Mouse (Mus musculus) macrophage (primary cell): ENCODE measurements around the gene Drd2. TPM values are rescaled to one million over a fixed set of nuclear protein-coding genes. Genes with fewer than 3 reads are reported as not detected.

ENCODE experiments used
- H3K27ac ChIP-seq: fragments of 350-480 bp; formaldehyde crosslinking; 2 replicates; pipeline ENCODE4 v1.9.0; 2021
- H3K36me3 ChIP-seq: fragments of 350-480 bp; formaldehyde crosslinking; 2 replicates; pipeline ENCODE4 v1.9.0; 2021; ENCODE audit errors: inconsistent target
- H3K4me3 ChIP-seq: fragments of 350-480 bp; formaldehyde crosslinking; 2 replicates; pipeline ENCODE4 v1.9.0; 2021; ENCODE audit errors: inconsistent target
- H3K79me2 ChIP-seq: fragments of 350-480 bp; formaldehyde crosslinking; 2 replicates; pipeline ENCODE4 v1.9.0; 2021; ENCODE audit errors: inconsistent target
- WGBS: methylation state at CpG from one replicate; pipeline ENCODE4 v1.1.7; 2026; ENCODE audit warnings: inconsistent platforms; ENCODE audit not compliant: missing documents; 5-methylcytosine and 5-hydroxymethylcytosine counted together
- polyA plus RNA-seq: library from polyadenylated mRNA; stranded (reverse); fragments of 250-400 nt; gene quantifications from 3 replicates; pipeline ENCODE4 v1.2.4, GENCODE M21; 2018; ENCODE audit warnings: inconsistent platforms
- total RNA-seq, 78 experiments: library from RNA; depleted of rRNA; stranded (reverse); fragments of 250-400 nt; gene quantifications; 1 replicate in 9 of 78; 2 replicates in 24 of 78; 3 replicates in 43 of 78; 4 replicates in 2 of 78; pipeline ENCODE4 v1.2.4; 2018; ENCODE audit warnings: inconsistent platforms in 56 of 78

The Drd2 gene
- not detected for total RNA-seq (2018; cell fraction: chromatin; rRNA removed)
- total RNA-seq (2018; cell fraction: cytosol; rRNA removed) = not detected
- total RNA-seq (2018; cell fraction: nucleus; rRNA removed) = not detected
- polyA plus RNA-seq = not detected in 3 replicates

- Histone ChIP-seq H3K36me3 (no peaks in the 10 kb centered on the region), H3K79me2 (no peaks in the 10 kb centered on the region), H3K4me3 (no peak within 1 kb of the TSS), H3K27ac (no peak within 1 kb of the TSS)
- 11% methylated on average over 67 of the region's 84 CpGs for WGBS
Observed at GRCm38 (mm10) chr9:49340136-49341043, at the start of gene Drd2. TSS of gene Drd2 (plus strand) at chr9:49340627.

DNA sequence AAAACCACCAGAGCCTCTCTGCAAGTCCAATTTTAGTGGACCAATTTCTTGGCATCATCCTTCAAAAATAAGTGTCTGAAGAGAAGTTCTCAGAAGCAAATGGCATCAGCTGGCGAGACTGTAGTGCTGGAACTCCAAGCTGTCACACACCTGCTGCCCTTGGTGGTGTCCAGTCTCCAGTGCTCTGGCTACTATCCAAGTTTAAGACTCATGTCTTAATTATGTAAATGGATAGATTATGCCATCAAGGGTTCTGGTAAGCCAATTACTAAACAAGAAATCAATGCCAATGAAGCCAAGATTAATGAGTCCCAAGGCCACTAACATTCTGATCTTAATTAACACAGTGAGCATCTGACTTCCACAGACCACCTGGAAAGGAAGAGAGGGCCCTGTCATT, 45.3 kb upstream of the Drd2 start:
- Histone ChIP-seq H3K27ac (no peak overlapping the region), H3K36me3 (no peaks in the 10 kb centered on the region), H3K4me3 (no peak overlapping the region), H3K79me2 (no peaks in the 10 kb centered on the region)
- 67% methylated on average over 1 of the region's 1 CpGs for WGBS

DNA sequence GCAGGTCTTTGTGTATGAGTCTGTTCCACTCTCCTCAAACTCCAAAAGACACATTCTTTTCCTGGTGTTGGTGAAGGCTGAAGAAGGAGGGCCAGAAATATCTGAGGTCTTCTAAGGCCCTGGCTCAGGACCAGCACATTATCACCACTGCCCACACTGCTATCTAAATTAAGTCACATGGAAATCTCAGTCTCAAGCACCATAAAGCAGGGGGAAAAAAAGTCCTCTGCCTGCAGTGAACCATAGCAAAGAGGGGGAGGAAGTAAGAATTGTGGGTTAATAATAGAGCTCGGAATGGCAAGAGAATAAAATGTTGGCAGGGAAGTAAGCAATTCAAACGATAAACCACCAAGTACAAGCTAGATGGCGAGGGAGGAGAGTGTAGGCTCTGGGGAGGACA, 32.9 kb upstream of the Drd2 start:
- no peaks in the 10 kb centered on the region for H3K79me2 ChIP-seq
- no peak overlapping the region for H3K4me3 ChIP-seq
- H3K36me3 ChIP-seq = no peaks in the 10 kb centered on the region
- 65% methylated on average over 3 of the region's 3 CpGs for WGBS
- H3K27ac ChIP-seq = no peak overlapping the region

GRCm38 (mm10) chr9:49310821-49311220, 29.6 kb upstream of the Drd2 start:
- H3K36me3 ChIP-seq = no peaks in the 10 kb centered on the region
- no peak overlapping the region for H3K4me3 ChIP-seq
- no peaks in the 10 kb centered on the region for H3K79me2 ChIP-seq
- H3K27ac ChIP-seq = no peak overlapping the region
- WGBS = 46% methylated on average over 4 of the region's 4 CpGs

DNA sequence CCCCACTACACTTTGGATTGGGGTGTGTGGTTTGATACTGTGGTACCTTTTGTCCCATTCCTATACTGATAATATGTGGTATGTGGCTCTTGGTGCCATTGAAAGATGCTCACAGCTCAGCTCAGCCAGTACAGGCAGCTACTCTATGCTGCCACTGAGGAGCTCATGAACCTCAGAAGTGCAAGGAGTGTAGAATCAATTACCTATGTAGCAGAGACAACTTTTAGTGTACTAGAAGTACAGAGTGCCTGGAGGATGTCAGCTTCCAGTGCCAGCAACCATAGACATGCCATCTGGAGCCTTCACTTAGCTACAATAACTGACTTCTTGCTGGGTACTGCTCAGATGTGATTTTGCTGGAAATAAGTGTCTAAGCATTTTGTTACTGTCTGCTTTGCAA, 21.8 kb upstream of the Drd2 start:
- Histone ChIP-seq H3K27ac (no peak overlapping the region), H3K36me3 (no peaks in the 10 kb centered on the region), H3K4me3 (no peak overlapping the region), H3K79me2 (no peaks in the 10 kb centered on the region)

GRCm38 (mm10) chr9:49341044-49341365, 578 bp downstream of the Drd2 start:
- no peaks in the 10 kb centered on the region for H3K36me3 ChIP-seq
- 13% methylated on average over 10 of the region's 10 CpGs for WGBS
- H3K4me3 ChIP-seq = no peak overlapping the region
- H3K79me2 ChIP-seq = no peaks in the 10 kb centered on the region
- H3K27ac ChIP-seq = no peak overlapping the region

DNA sequence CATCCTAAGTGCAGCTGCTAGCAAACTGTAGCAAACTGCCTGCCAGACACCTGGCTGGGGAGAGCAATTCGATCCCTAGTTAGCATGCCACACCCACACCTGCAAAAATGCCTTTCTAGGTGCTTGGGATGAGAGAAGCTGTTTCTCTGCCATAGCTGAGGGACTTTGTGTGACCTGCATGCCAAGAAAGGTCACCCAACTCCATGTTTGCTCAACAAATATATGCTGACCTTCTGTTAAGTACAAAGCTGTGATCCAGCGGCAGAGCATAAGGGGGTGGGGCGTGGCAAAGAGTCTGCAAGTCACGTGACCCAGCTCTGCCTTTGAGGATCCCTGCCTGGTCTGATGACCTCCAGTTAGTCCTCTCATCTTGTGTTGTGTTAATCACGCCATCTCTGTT, 25.3 kb downstream of the Drd2 start:
- Histone ChIP-seq H3K27ac (no peak overlapping the region), H3K36me3 (no peaks in the 10 kb centered on the region), H3K4me3 (no peak overlapping the region), H3K79me2 (no peaks in the 10 kb centered on the region)
- WGBS = 17% methylated on average over 5 of the region's 5 CpGs

DNA sequence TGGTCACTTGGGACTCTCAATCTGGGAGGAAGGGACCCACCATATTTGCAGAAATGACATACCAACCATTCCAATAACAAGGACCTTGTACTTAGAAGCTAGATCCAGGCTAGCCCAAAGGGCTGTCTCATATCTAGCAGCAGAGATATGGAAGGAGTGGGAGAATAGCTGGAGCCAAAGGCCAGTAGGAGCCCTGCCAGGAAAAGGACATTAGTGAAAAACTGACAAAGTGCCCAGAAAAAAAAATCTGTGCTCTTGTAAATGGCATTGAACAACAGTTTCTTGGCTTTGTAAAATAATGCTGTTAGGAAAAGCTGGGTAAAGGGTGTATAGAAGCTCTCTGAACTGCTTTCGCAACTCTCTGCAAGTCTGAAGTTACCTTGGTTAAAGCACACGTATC, 33.5 kb downstream of the Drd2 start:
- Histone ChIP-seq H3K36me3 (no peaks in the 10 kb centered on the region), H3K79me2 (no peaks in the 10 kb centered on the region), H3K4me3 (no peak overlapping the region), H3K27ac (no peak overlapping the region)
- WGBS = 97% methylated on average over 2 of the region's 2 CpGs

GRCm38 (mm10) chr9:49379962-49380361, 39.5 kb downstream of the Drd2 start:
- WGBS = 87% methylated on average over 4 of the region's 4 CpGs
- Histone ChIP-seq H3K4me3 (no peak overlapping the region), H3K36me3 (no peaks in the 10 kb centered on the region), H3K79me2 (no peaks in the 10 kb centered on the region), H3K27ac (no peak overlapping the region)

DNA sequence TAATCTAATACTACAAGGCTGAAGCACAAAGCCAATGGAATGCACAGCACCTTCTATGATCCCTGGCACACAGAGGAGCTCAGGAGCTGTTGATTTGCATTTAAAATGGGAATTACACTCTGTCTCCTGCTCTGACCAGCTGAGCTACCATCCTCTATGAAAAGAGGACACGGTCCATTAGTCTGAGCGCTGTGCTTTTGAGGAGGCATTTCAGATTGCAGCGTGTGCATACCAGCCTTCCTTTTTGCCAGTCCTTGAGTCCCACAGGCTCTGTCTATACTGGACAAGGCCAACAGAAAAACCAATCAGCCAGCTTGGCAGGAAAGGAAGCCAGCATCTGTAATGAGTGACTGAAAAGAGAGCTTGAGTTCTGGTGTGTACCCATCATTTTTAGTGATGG, 43.6 kb downstream of the Drd2 start:
- Histone ChIP-seq H3K27ac (no peak overlapping the region), H3K4me3 (no peak overlapping the region), H3K79me2 (no peaks in the 10 kb centered on the region), H3K36me3 (no peaks in the 10 kb centered on the region)
- 94% methylated on average over 3 of the region's 3 CpGs for WGBS

- Histone ChIP-seq H3K79me2 (no peaks in the 10 kb centered on the region), H3K4me3 (no peak overlapping the region), H3K27ac (no peak overlapping the region), H3K36me3 (no peaks in the 10 kb centered on the region)
- WGBS = 84% methylated on average over 6 of the region's 6 CpGs
Observed at GRCm38 (mm10) chr9:49384855-49385254, 44.4 kb downstream of the Drd2 start.

DNA sequence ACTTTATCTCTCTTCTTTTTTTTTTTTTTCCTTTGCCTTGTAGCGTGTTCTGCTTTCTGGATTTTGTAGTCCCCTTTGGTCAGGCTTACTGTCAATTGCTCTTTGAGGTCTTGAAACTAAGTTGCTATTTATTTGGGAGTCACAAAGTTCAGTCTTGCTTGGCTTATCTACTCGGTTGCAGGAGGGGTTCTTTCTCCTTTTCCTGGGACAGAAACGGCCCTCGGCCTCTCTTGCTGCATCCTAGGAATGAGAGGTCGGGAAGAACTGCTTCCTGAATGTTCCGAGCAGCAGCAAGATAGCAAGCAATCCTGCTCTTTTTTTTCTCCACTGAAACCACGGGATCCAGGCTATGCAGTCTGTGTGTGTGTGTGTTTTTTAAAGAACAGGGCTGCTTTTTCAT, 44.9 kb downstream of the Drd2 start:
- Histone ChIP-seq H3K27ac (no peak overlapping the region), H3K36me3 (no peaks in the 10 kb centered on the region), H3K79me2 (no peaks in the 10 kb centered on the region), H3K4me3 (no peak overlapping the region)
- 28% methylated on average over 7 of the region's 7 CpGs for WGBS

DNA sequence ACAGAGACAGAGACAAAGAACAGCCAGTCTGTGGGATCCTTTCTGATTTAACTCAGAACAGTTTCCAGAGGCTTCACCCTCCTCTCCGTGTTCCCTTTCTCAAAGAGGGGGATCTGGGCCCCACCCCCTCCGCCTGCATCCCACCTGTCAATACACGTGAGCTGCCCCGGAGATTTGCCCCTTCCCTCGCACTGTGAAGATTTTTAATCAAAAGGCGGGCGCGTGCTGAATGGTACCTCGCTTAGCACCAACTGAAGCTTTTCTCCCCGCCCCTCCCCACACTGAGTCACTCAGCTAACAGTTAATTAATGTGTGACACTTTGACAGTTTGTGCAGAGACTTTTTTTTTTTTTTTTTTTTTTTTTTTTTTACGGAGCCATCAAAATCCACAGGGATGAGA, 45.7 kb downstream of the Drd2 start:
- Histone ChIP-seq H3K4me3 (no peak overlapping the region), H3K36me3 (no peaks in the 10 kb centered on the region), H3K79me2 (no peaks in the 10 kb centered on the region), H3K27ac (no peak overlapping the region)
- 56% methylated on average over 8 of the region's 11 CpGs for WGBS

DNA sequence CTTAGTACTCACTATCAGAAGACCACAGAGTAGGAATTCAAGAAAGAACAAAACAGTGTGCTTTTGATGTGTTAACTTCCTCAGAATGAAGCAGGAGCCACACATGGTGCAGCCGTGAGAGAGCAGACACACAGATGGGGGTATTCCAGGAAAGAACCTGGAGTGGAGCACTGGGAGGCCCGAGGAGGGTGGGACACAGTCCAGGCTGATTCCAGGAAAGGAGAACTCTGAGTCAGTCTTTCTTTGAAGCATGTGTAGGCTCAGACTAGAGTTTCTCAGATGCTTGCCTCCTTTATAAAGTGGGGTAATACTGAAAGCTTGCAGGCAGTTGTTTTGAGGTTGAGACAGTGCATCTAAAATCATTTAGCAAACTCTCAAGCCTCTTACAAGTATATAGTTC, 51.8 kb downstream of the Drd2 start:
- WGBS = 44% methylated on average over 2 of the region's 2 CpGs
- Histone ChIP-seq H3K79me2 (no peaks in the 10 kb centered on the region), H3K4me3 (no peak overlapping the region), H3K27ac (no peak overlapping the region), H3K36me3 (no peaks in the 10 kb centered on the region)

GRCm38 (mm10) chr9:49396006-49396405, 55.6 kb downstream of the Drd2 start:
- Histone ChIP-seq H3K36me3 (no peaks in the 10 kb centered on the region), H3K27ac (no peak overlapping the region), H3K79me2 (no peaks in the 10 kb centered on the region), H3K4me3 (no peak overlapping the region)

GRCm38 (mm10) chr9:49403711-49404110, 63.3 kb downstream of the Drd2 start:
- Histone ChIP-seq H3K79me2 (no peaks in the 10 kb centered on the region), H3K36me3 (no peaks in the 10 kb centered on the region), H3K27ac (no peak overlapping the region), H3K4me3 (no peak overlapping the region)
- 68% methylated on average over 2 of the region's 2 CpGs for WGBS
